Comparison of ENCODE assay signal across 14 mouse cellular contexts in genomic region chr5:131843766-131844518, GRCm38 (mm10).
DNase-seq lines count a peak whose midpoint lies in the region; ATAC-seq and TF ChIP-seq lines count a peak whose summit lies in the region.
"Had no signal": no experiment of that assay in that cellular context is flagged by ENCODE, and none has a peak within 500 bp of the region (broad histone marks: within the 10 kb centered on the region; RNA-seq: fewer than 3 reads in every experiment).

No protein-coding gene starts in this region.

- DNase-seq in layer of hippocampus, adult 18-20 months (ENCODE audit: low spot score in 2 of 2), result peak; percentile 29 to 31
- DNase-seq in layer of hippocampus, adult 11-12 months (ENCODE audit: low spot score), result no peak
- DNase-seq in forebrain, embryonic 10.5 days (ENCODE audit: extremely low spot score, low spot score), result no peak
- DNase-seq in forebrain, postnatal 0 days, result peak; percentile 51
- DNase-seq in heart, adult 9 months (ENCODE audit: low spot score in 2 of 2), result no peak
- no peak for DNase-seq in adipocyte (ENCODE audit: low spot score)
- DNase-seq: adrenal gland, postnatal 14 days; cerebellum, adult 2 months; liver; lung, postnatal 36 days had no signal

- ATAC-seq in forebrain, postnatal 0 days, result peak; percentile 32; the same call in 1 of the 2 replicates
- peak; percentile 73; the same call in 1 of the 2 replicates for ATAC-seq in neural tube, embryonic 14.5 days (ENCODE audit: low read depth)
- no peak for ATAC-seq in granulocyte monocyte progenitor cell, adult 5-6 weeks (replicated peaks; ENCODE audit: poor library complexity, severe bottlenecking)

- no peaks in the 10 kb centered on the region for H3K9me3 ChIP-seq in forebrain, embryonic 10.5 days
- H3K9me3 ChIP-seq in forebrain, postnatal 0 days (ENCODE audit: low read length), result no peaks in the 10 kb centered on the region
- no peaks in the 10 kb centered on the region for H3K9me3 ChIP-seq in neural tube, embryonic 14.5 days (ENCODE audit: control insufficient read depth, low read length)

- WGBS in forebrain, embryonic 10.5 days, result 65% methylated on average over 9 of the region's 9 CpGs
- 37% methylated on average over 9 of the region's 9 CpGs for WGBS in forebrain, postnatal 0 days
- 23% methylated on average over 9 of the region's 9 CpGs for WGBS in neural tube, embryonic 14.5 days

- H3K27ac ChIP-seq in forebrain, embryonic 10.5 days, result peak overlapping the region; percentile 20
- H3K27ac ChIP-seq in forebrain, postnatal 0 days (ENCODE audit: low read depth, low read length), result no peak overlapping the region
- H3K27ac ChIP-seq in neural tube, embryonic 14.5 days (ENCODE audit: low read depth, low read length), result peak overlapping the region; percentile 52; the same call in 1 of the 2 replicates
- H3K27ac ChIP-seq: embryonic facial prominence, embryonic 13.5 days had no signal

- peaks cover 27% of the 10 kb centered on the region for H3K4me1 ChIP-seq in forebrain, embryonic 10.5 days
- 0 out of 2 replicates have a peak, but pooled peaks cover 8% of the 10 kb centered on the region for H3K4me1 ChIP-seq in forebrain, postnatal 0 days (ENCODE audit: insufficient read depth)
- H3K4me1 ChIP-seq in neural tube, embryonic 14.5 days (ENCODE audit: control insufficient read depth, insufficient read depth, low read length), result peaks cover 16% of the 10 kb centered on the region

- no peak overlapping the region for H3K9ac ChIP-seq in forebrain, postnatal 0 days
- H3K9ac ChIP-seq in neural tube, embryonic 14.5 days (replicated peaks; ENCODE audit: low read depth, low read length), result no peak overlapping the region
- H3K9ac ChIP-seq: embryonic facial prominence, embryonic 13.5 days had no signal

- H3K36me3 ChIP-seq in forebrain, embryonic 10.5 days (replicated peaks), result no peaks in the 10 kb centered on the region
- H3K36me3 ChIP-seq in forebrain, postnatal 0 days (ENCODE audit: insufficient read depth), result no peaks in the 10 kb centered on the region
- H3K36me3 ChIP-seq in neural tube, embryonic 14.5 days (ENCODE audit: control insufficient read depth, insufficient read depth, low read length), result no peaks in the 10 kb centered on the region
- H3K36me3 ChIP-seq: embryonic facial prominence, embryonic 13.5 days had no signal

- H3K4me3 ChIP-seq in forebrain, embryonic 10.5 days, result no peak overlapping the region
- H3K4me3 ChIP-seq in forebrain, postnatal 0 days (ENCODE audit: low read depth, low read length), result no peak overlapping the region
- H3K4me3 ChIP-seq in neural tube, embryonic 14.5 days (ENCODE audit: low read depth, low read length), result no peak overlapping the region
- H3K4me3 ChIP-seq: embryonic facial prominence, embryonic 13.5 days had no signal

- H3K4me2 ChIP-seq in forebrain, postnatal 0 days (ENCODE audit: low read depth), result no peak overlapping the region
- no peak overlapping the region for H3K4me2 ChIP-seq in neural tube, embryonic 14.5 days (ENCODE audit: low read depth, low read length)
- H3K4me2 ChIP-seq: embryonic facial prominence, embryonic 13.5 days had no signal

- peaks cover 75% of the 10 kb centered on the region for H3K27me3 ChIP-seq in forebrain, embryonic 10.5 days (ENCODE audit: poor library complexity, severe bottlenecking)
- no peaks in the 10 kb centered on the region for H3K27me3 ChIP-seq in forebrain, postnatal 0 days (ENCODE audit: insufficient read depth, low read length)
- H3K27me3 ChIP-seq in neural tube, embryonic 14.5 days (ENCODE audit: control insufficient read depth, insufficient read depth, low read length), result no peaks in the 10 kb centered on the region
- H3K27me3 ChIP-seq: CH12.LX; embryonic facial prominence, embryonic 13.5 days had no signal

- TF ChIP-seq CTCF in forebrain, postnatal 0 days (IDR thresholded peaks at IDR 0.05; ENCODE audit: low read depth), result no peak

Comparison
In these comparisons a context has a peak if more than half of its experiments do, and no peak if none do; other contexts are left out.
1. DNase-seq: peak in layer of hippocampus, adult 18-20 months (2 of 2) and forebrain, postnatal 0 days (single experiment); none in layer of hippocampus, adult 11-12 months (single experiment), forebrain, embryonic 10.5 days (single experiment), heart, adult 9 months (0 of 2) and adipocyte (single experiment).